21 mouse cellular contexts compared by ENCODE assay signal in genomic region chr10:75852539-75853125, GRCm38 (mm10). TPM values are rescaled to one million over a fixed set of nuclear protein-coding genes. Genes with fewer than 3 reads are reported as not detected.
A peak's percentile ranks its signal among the peaks of the same experiment; 100 is the strongest.
DNase-seq lines count a peak whose midpoint lies in the region; ATAC-seq lines count a peak whose summit lies in the region.
"Had no signal": no experiment of that assay in that cellular context is flagged by ENCODE, and none has a peak within 500 bp of the region (broad histone marks: within the 10 kb centered on the region; RNA-seq: fewer than 3 reads in every experiment).

No protein-coding gene starts in this region.

- H3K4me1 ChIP-seq in liver, embryonic 13.5 days (replicated peaks): peaks cover 18% of the 10 kb centered on the region
- H3K4me1 ChIP-seq in liver, embryonic 11.5 days (replicated peaks; ENCODE audit: control insufficient read depth, insufficient read depth, low read length): peaks cover 1% of the 10 kb centered on the region; the same call in 1 of the 2 replicates
- peaks cover 12% of the 10 kb centered on the region for H3K4me1 ChIP-seq in intestine, embryonic 14.5 days (replicated peaks; ENCODE audit: control insufficient read depth, insufficient read depth, low read length)
- H3K4me1 ChIP-seq in intestine, embryonic 16.5 days (ENCODE audit: control insufficient read depth, insufficient read depth, low read length): peaks cover 19% of the 10 kb centered on the region
- no peaks in the 10 kb centered on the region for H3K4me1 ChIP-seq in stomach, embryonic 16.5 days (ENCODE audit: control insufficient read depth, insufficient read depth, low read length)

- peaks cover 8% of the 10 kb centered on the region for H3K36me3 ChIP-seq in liver, embryonic 13.5 days
- peaks cover 6% of the 10 kb centered on the region for H3K36me3 ChIP-seq in liver, embryonic 11.5 days (ENCODE audit: control insufficient read depth, insufficient read depth, low read length)
- H3K36me3 ChIP-seq in intestine, embryonic 14.5 days (ENCODE audit: control insufficient read depth, insufficient read depth, low read length): peaks cover 10% of the 10 kb centered on the region
- no peaks in the 10 kb centered on the region; the same call in 1 of the 2 replicates for H3K36me3 ChIP-seq in intestine, embryonic 16.5 days (ENCODE audit: control insufficient read depth, insufficient read depth, low read length)
- no peaks in the 10 kb centered on the region for H3K36me3 ChIP-seq in stomach, embryonic 16.5 days (ENCODE audit: control insufficient read depth, insufficient read depth, low read length)

- peaks cover 18% of the 10 kb centered on the region for H3K27me3 ChIP-seq in liver, embryonic 13.5 days
- 0 out of 2 replicates have a peak, but pooled peaks cover 2% of the 10 kb centered on the region for H3K27me3 ChIP-seq in liver, embryonic 11.5 days (replicated peaks; ENCODE audit: control insufficient read depth, insufficient read depth, low read length)
- no peaks in the 10 kb centered on the region for H3K27me3 ChIP-seq in intestine, embryonic 14.5 days (replicated peaks; ENCODE audit: control insufficient read depth, insufficient read depth, low read length)
- no peaks in the 10 kb centered on the region for H3K27me3 ChIP-seq in intestine, embryonic 16.5 days (replicated peaks; ENCODE audit: control insufficient read depth, insufficient read depth, low read length)
- no peaks in the 10 kb centered on the region for H3K27me3 ChIP-seq in stomach, embryonic 16.5 days (ENCODE audit: control insufficient read depth, insufficient read depth, low read length)
- H3K27me3 ChIP-seq: CH12.LX; forebrain, embryonic 13.5 days; Patski had no signal

- WGBS in liver, embryonic 13.5 days (ENCODE audit: insufficient replicate concordance): 76% methylated on average over 12 of the region's 12 CpGs
- WGBS in liver, embryonic 11.5 days: 82% methylated on average over 12 of the region's 12 CpGs
- WGBS in intestine, embryonic 14.5 days: 72% methylated on average over 12 of the region's 12 CpGs
- WGBS in intestine, embryonic 16.5 days: 70% methylated on average over 12 of the region's 12 CpGs
- WGBS in stomach, embryonic 16.5 days: 71% methylated on average over 12 of the region's 12 CpGs

- peak; percentile 28; the same call in 1 of the 2 replicates for ATAC-seq in liver, embryonic 13.5 days (ENCODE audit: low read depth)
- no peak for ATAC-seq in liver, embryonic 11.5 days (replicated peaks; ENCODE audit: low FRiP score)
- peak; percentile 47 for ATAC-seq in intestine, embryonic 14.5 days (replicated peaks; ENCODE audit: low FRiP score, low TSS enrichment, low read depth)
- ATAC-seq in intestine, embryonic 16.5 days: peak; percentile 87
- ATAC-seq in stomach, embryonic 16.5 days (ENCODE audit: insufficient read depth, low FRiP score): peak; percentile 18; the same call in 1 of the 2 replicates
- ATAC-seq: Patski had no signal

- H3K4me3 ChIP-seq in liver, embryonic 13.5 days (replicated peaks): no peak overlapping the region
- no peak overlapping the region for H3K4me3 ChIP-seq in liver, embryonic 11.5 days (ENCODE audit: low read depth, low read length)
- H3K4me3 ChIP-seq in intestine, embryonic 14.5 days (ENCODE audit: low read depth, low read length): no peak overlapping the region
- no peak overlapping the region for H3K4me3 ChIP-seq in intestine, embryonic 16.5 days (ENCODE audit: low read length)
- H3K4me3 ChIP-seq in stomach, embryonic 16.5 days (replicated peaks; ENCODE audit: low read length): no peak overlapping the region
- H3K4me3 ChIP-seq: embryonic facial prominence, embryonic 10.5 days; forebrain, embryonic 13.5 days; gastrocnemius, adult 2 months; heart, embryonic 12.5 days had no signal

- H3K9me3 ChIP-seq in liver, embryonic 13.5 days (replicated peaks): no peaks in the 10 kb centered on the region
- H3K9me3 ChIP-seq in liver, embryonic 11.5 days (ENCODE audit: control insufficient read depth, low read length): no peaks in the 10 kb centered on the region
- no peaks in the 10 kb centered on the region for H3K9me3 ChIP-seq in intestine, embryonic 14.5 days (ENCODE audit: control insufficient read depth, low read length)
- no peaks in the 10 kb centered on the region for H3K9me3 ChIP-seq in intestine, embryonic 16.5 days (ENCODE audit: control insufficient read depth, low read length)
- H3K9me3 ChIP-seq in stomach, embryonic 16.5 days (replicated peaks; ENCODE audit: control insufficient read depth, low read length): no peaks in the 10 kb centered on the region
- H3K9me3 ChIP-seq: embryonic facial prominence, embryonic 10.5 days; forebrain, embryonic 13.5 days; heart, embryonic 12.5 days had no signal

- no peak overlapping the region for H3K4me2 ChIP-seq in liver, embryonic 13.5 days
- H3K4me2 ChIP-seq in liver, embryonic 11.5 days: no peak overlapping the region
- no peak overlapping the region for H3K4me2 ChIP-seq in intestine, embryonic 14.5 days (ENCODE audit: low read length)
- H3K4me2 ChIP-seq in intestine, embryonic 16.5 days (ENCODE audit: low read depth, low read length): no peak overlapping the region
- no peak overlapping the region for H3K4me2 ChIP-seq in stomach, embryonic 16.5 days (ENCODE audit: low read depth, low read length)
- H3K4me2 ChIP-seq: forebrain, embryonic 13.5 days; heart, embryonic 12.5 days had no signal

- no peak overlapping the region for H3K9ac ChIP-seq in liver, embryonic 13.5 days
- H3K9ac ChIP-seq in liver, embryonic 11.5 days (ENCODE audit: low read depth, low read length): no peak overlapping the region
- H3K9ac ChIP-seq in intestine, embryonic 14.5 days (ENCODE audit: low read length): no peak overlapping the region
- no peak overlapping the region for H3K9ac ChIP-seq in intestine, embryonic 16.5 days (ENCODE audit: low read depth, low read length)
- H3K9ac ChIP-seq in stomach, embryonic 16.5 days (ENCODE audit: low read length): no peak overlapping the region
- H3K9ac ChIP-seq: forebrain, embryonic 13.5 days; heart, embryonic 12.5 days had no signal

- no peak for DNase-seq in liver, embryonic 13.5 days
- DNase-seq in liver, embryonic 11.5 days (ENCODE audit: low spot score): no peak
- no peak for DNase-seq in intestine, embryonic 14.5 days (ENCODE audit: low spot score)
- no peak for DNase-seq in adrenal gland, postnatal 36 days
- DNase-seq in urinary bladder, adult 18-20 months (ENCODE audit: low spot score in 2 of 2): no peak

- H3K27ac ChIP-seq in liver, embryonic 13.5 days: peak overlapping the region; percentile 50; the same call in 1 of the 2 replicates
- no peak overlapping the region; the same call in 1 of the 2 replicates for H3K27ac ChIP-seq in liver, embryonic 11.5 days (ENCODE audit: low read depth, low read length)
- no peak overlapping the region for H3K27ac ChIP-seq in intestine, embryonic 14.5 days (ENCODE audit: low read depth)
- peak overlapping the region; percentile 26; the same call in 1 of the 2 replicates for H3K27ac ChIP-seq in intestine, embryonic 16.5 days (ENCODE audit: low read length)
- no peak overlapping the region for H3K27ac ChIP-seq in stomach, embryonic 16.5 days (ENCODE audit: low read length)
- H3K27ac ChIP-seq: embryonic facial prominence, embryonic 10.5 days; forebrain, embryonic 13.5 days; gastrocnemius, adult 2 months had no signal

RNA-seq across cellular contexts. Expression of gene Mif, which starts 7.4 kb away (rescaled TPM):
- polyA plus RNA-seq in liver, embryonic 13.5 days (2015; fragmentation: Nextera tagmentation; extraction: Ambion mirVana): 877 and 1,047 TPM in 2 replicates
- polyA plus RNA-seq in liver, embryonic 11.5 days (2014; fragmentation: Nextera tagmentation; extraction: Ambion mirVana): 2,667 and 2,772 TPM in 2 replicates
- polyA plus RNA-seq in intestine, embryonic 14.5 days (2014; fragmentation: Nextera tagmentation; extraction: Ambion mirVana): 3,019 and 3,193 TPM in 2 replicates
- 1,982 and 2,201 TPM in 2 replicates for polyA plus RNA-seq in intestine, embryonic 16.5 days (2015; fragmentation: Nextera tagmentation; extraction: Ambion mirVana)
- 1,459 and 1,538 TPM in 2 replicates for polyA plus RNA-seq in stomach, embryonic 16.5 days (2015; fragmentation: Nextera tagmentation; extraction: Ambion mirVana)
- total RNA-seq in adrenal gland, postnatal 36 days (2021): 100 to 1,000 TPM; 313 to 319 TPM

RNA-seq across cellular contexts. Expression of gene Gstt2, which starts 15.4 kb away (rescaled TPM):
- 35.3 and 39.2 TPM in 2 replicates for polyA plus RNA-seq in liver, embryonic 13.5 days (2015; fragmentation: Nextera tagmentation; extraction: Ambion mirVana)
- polyA plus RNA-seq in liver, embryonic 11.5 days (2014; fragmentation: Nextera tagmentation; extraction: Ambion mirVana): 38.4 and 39.6 TPM in 2 replicates
- 39.6 and 41.3 TPM in 2 replicates for polyA plus RNA-seq in intestine, embryonic 14.5 days (2014; fragmentation: Nextera tagmentation; extraction: Ambion mirVana)
- polyA plus RNA-seq in intestine, embryonic 16.5 days (2015; fragmentation: Nextera tagmentation; extraction: Ambion mirVana): 78.3 and 83.7 TPM in 2 replicates
- 64.8 and 76.9 TPM in 2 replicates for polyA plus RNA-seq in stomach, embryonic 16.5 days (2015; fragmentation: Nextera tagmentation; extraction: Ambion mirVana)
- total RNA-seq in adrenal gland, postnatal 36 days (2021): 10 to 100 TPM; 30.0 to 32.0 TPM

RNA-seq across cellular contexts. Expression of gene Gstt4, which starts 30.3 kb away (rescaled TPM):
- not detected in 2 replicates for polyA plus RNA-seq in liver, embryonic 13.5 days (2015; fragmentation: Nextera tagmentation; extraction: Ambion mirVana)
- polyA plus RNA-seq in liver, embryonic 11.5 days (2014; fragmentation: Nextera tagmentation; extraction: Ambion mirVana): not detected in 2 replicates
- polyA plus RNA-seq in intestine, embryonic 14.5 days (2014; fragmentation: Nextera tagmentation; extraction: Ambion mirVana): not detected in 2 replicates
- polyA plus RNA-seq in intestine, embryonic 16.5 days (2015; fragmentation: Nextera tagmentation; extraction: Ambion mirVana): not detected in 2 replicates
- polyA plus RNA-seq in stomach, embryonic 16.5 days (2015; fragmentation: Nextera tagmentation; extraction: Ambion mirVana): not detected in 2 replicates
- not detected for total RNA-seq in adrenal gland, postnatal 36 days (2021)
- total RNA-seq: adrenal gland, adult 18-20 months; gastrocnemius, adult 2 months; gastrocnemius, postnatal 25 days; granulocyte monocyte progenitor cell, adult 5-6 weeks; heart, adult 8-10 months; heart, postnatal 25 days had no signal
- polyA plus RNA-seq: embryonic facial prominence, embryonic 10.5 days; embryonic facial prominence, embryonic 14.5 days; forebrain, embryonic 13.5 days; heart, embryonic 12.5 days; heart, embryonic 16.5 days; hindbrain, embryonic 11.5 days; Patski had no signal

RNA-seq across cellular contexts. Expression of gene Derl3, which starts 40.6 kb away (rescaled TPM):
- 0.21 and 0.51 TPM in 2 replicates for polyA plus RNA-seq in liver, embryonic 13.5 days (2015; fragmentation: Nextera tagmentation; extraction: Ambion mirVana)
- polyA plus RNA-seq in liver, embryonic 11.5 days (2014; fragmentation: Nextera tagmentation; extraction: Ambion mirVana): 4.0 and 5.1 TPM in 2 replicates
- 2.2 and 2.6 TPM in 2 replicates for polyA plus RNA-seq in intestine, embryonic 14.5 days (2014; fragmentation: Nextera tagmentation; extraction: Ambion mirVana)
- 6.8 and 9.7 TPM in 2 replicates for polyA plus RNA-seq in intestine, embryonic 16.5 days (2015; fragmentation: Nextera tagmentation; extraction: Ambion mirVana)
- 9.6 and 11.9 TPM in 2 replicates for polyA plus RNA-seq in stomach, embryonic 16.5 days (2015; fragmentation: Nextera tagmentation; extraction: Ambion mirVana)
- 1 to 10 TPM in 1 of 2 experiments, under 1 TPM in 1; 0.93 to 2.8 TPM for total RNA-seq in adrenal gland, postnatal 36 days (2021)
- total RNA-seq: gastrocnemius, postnatal 25 days had no signal

RNA-seq across cellular contexts. Expression of gene Gstt1, which starts 54.2 kb away (rescaled TPM):
- polyA plus RNA-seq in liver, embryonic 13.5 days (2015; fragmentation: Nextera tagmentation; extraction: Ambion mirVana): 49.2 and 50.2 TPM in 2 replicates
- polyA plus RNA-seq in liver, embryonic 11.5 days (2014; fragmentation: Nextera tagmentation; extraction: Ambion mirVana): 40.7 and 43.0 TPM in 2 replicates
- 11.4 and 11.6 TPM in 2 replicates for polyA plus RNA-seq in intestine, embryonic 14.5 days (2014; fragmentation: Nextera tagmentation; extraction: Ambion mirVana)
- polyA plus RNA-seq in intestine, embryonic 16.5 days (2015; fragmentation: Nextera tagmentation; extraction: Ambion mirVana): 16.4 and 19.2 TPM in 2 replicates
- 20.6 and 20.8 TPM in 2 replicates for polyA plus RNA-seq in stomach, embryonic 16.5 days (2015; fragmentation: Nextera tagmentation; extraction: Ambion mirVana)
- total RNA-seq in adrenal gland, postnatal 36 days (2021): 10 to 100 TPM; 37.6 to 47.8 TPM
- total RNA-seq: granulocyte monocyte progenitor cell, adult 5-6 weeks had no signal

Comparison
In these comparisons a context has a peak if more than half of its experiments do, and no peak if none do; other contexts are left out.
1. H3K27ac ChIP-seq: peak in liver, embryonic 13.5 days (single experiment) and intestine, embryonic 16.5 days (single experiment); none in liver, embryonic 11.5 days (single experiment), intestine, embryonic 14.5 days (single experiment) and stomach, embryonic 16.5 days (single experiment).